Mouse (Mus musculus) frontal cortex, postnatal 36 days (tissue): ENCODE data around the gene Psen2.

Experiments used
- DNase-seq, 2 experiments: peaks; one replicate each; pipeline ENCODE4 v3.0.0; 2022; ENCODE audit warnings: low spot score in 2 of 2

Gene Psen2

DNA sequence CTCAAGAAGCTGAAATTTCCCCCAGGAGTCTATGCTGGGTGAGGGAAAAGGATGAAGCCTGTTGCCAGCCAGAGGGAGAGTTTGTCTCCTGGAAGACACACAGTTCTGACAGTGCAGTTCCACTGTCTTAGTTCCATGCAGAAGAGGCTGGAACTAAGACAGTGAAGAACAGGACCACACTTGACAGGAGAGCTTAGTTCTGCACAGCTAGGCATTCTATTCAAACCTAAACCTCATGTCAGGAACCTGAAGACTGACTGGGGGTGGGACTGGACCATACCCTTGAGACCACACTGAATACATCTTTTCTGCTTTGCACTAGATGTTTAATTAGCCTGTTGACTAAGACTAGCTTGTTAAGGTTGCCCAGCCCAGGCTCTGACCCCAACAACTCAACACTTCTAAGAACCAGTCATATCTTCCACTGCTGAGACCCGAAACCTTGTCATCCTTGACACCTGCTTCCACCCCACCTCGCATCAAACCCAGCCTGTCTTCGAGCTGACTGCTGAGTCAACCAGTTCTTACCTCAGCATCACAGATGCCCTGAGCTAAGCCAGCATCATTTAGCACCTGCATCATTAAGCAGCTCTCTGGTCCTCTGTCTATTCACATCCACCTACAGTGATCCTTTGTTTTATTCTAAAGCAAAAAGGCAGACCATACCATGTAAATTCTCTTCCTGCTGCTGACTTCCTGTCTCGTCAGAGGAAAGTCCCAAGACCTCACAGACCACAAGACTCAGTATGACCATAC is 64.1 kb downstream of the Psen2 start, which contains the start of gene Coq8a:
Gene Coq8a, minus strand, starts transcription at position 644 of the 756 bp plus-strand sequence.
- no peak for DNase-seq

DNA sequence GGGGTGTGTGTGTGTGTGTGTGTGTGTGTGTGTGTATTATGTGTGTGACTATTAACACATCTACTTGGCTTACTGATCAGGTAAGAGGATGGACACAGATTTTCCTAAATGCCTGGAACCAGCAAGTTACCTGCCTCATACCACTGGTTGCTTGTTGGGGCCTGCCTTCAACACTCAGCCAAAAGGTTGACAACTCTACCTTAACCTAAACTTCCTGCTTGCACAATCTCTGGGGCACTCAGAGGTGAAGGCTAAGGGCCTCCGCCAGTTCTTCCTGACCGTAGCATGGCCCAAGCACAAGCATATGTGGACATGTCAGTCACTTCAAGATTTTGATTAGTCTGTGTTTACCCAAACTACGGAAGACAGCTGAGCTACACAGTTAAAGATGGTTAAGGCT is 65.3 kb downstream of the Psen2 start:
- DNase-seq = no peak

DNA sequence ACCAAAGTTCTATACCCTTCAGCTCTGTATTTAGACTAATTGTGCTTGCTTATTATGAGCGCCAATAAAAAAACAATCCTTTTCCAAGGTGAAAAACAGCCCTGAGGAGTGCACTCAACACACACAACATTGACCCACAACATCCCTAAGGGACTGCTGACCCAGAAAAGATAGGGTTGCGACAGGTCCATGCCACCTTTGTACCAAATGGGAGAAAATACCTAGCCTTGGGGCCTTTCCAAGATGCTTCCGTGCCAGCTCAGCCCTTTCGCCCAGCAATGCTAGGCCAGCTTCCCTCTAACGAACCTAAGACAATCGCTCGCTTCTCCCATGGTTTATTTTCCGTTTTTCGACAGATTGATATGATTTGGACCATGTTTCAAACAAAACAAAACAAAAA is 66.7 kb downstream of the Psen2 start:
- no peak for DNase-seq

DNA sequence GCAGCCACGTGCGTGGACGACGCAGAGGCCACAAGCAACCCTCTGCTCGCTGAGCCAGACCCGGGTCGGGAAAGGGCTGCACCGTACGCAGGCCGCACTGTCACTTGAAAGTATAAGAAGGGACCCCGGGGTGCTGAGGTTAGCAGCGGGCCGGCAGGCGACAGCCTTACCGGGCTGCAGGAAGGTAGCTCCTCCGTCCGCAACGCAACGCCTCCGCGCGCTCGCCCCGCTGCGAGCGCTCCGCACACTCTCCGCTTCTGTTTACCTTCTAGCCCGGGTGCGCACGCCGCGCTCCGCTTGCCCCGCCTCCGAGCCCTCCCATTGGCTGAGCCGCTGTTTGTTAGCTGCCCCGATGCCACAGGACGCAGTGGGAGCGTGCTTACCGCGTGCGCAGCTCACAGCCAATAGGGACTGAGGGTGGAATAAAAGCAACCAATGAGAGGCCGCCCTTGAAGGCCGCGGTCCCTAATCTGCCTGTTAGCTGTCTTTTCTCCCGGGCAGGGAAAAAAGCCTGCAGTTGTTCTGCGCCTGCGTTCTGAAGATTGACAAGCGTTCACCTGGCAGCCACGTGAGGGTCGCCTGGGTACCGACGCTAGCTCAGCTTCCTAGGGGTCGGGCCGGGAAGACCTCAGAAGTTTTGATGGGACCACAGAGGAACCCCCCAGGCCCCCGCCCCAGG is 67.4 kb downstream of the Psen2 start:
- peak; percentile 96 to 99 for DNase-seq

DNA sequence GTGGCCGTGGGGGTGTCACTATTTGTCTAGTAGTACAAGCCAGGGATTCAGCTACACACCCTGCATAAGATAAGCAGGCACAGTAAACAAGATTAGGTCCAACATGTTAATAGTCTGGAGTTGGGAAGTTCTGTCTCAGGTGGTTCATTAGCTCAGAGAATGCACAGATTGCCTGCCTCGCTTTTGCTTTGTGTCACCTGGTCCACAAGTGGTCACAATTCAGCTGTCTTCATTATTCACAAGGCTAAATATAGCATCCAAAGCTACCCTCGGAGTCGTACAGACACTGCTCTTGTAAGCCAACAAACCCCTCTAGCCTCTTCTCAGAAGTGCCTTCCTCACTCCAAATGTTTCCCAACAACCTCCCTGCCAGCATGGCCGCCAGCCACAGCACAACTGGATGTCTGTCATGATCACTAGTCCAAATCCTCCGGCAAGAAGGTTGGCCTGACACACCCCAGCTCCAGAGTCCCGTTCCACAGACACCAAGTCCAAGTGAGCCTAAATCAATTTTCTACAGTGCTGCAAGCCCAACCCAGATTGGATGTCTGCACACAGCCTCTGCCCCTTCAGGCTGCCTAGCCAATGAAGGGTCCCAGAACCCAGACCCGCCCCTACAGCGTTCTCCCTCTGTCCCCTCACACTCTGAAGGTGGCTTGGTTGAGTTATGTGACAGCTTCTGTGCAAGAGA is 68.3 kb downstream of the Psen2 start:
- DNase-seq = peak in 1 of 2 experiments; percentile 36

DNA sequence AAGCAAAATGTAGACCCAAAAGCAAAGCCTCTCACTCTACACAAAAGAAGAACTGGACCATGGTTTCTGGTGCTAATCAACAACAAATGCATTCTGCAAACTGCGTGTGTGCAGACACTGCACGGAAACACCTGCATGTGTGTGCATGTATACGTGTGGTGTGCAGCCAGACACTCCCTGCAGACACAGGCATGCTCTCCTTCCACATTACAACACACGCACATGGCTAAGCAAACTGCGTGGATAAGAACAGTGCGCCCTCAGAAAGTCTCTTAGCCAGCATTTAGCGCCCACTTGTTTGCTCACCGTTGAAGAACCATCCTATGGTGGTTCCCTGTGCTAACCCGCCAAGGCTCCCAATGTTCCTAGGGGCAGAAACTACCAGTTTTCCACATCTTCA is 69.2 kb downstream of the Psen2 start:
- DNase-seq = no peak

DNA sequence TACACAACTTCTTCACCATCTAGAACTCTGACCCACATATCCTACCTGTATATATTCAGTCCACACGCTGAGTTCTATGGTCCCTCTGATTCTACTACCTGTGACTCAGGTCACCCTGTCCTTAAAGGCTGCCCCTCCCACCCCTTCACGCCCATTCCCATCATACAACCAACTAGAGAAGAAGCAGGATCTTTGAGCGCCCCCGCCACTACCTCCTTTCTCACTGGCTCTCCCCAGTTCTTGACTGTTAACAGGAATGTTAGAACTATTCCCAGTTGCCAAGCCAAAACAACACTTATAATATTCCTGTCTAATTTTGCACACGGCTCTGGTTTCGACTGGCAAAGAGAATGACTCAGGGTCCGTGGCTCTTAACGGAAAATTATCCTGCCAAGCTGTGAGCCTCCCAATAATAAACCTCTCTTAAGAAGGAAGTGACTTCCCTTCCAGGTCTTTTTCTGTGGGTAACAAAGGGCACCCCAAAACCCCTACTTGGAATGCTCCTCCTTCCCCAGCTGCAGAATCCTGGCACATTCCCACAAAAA is 69.8 kb downstream of the Psen2 start:
- DNase-seq = no peak

DNA sequence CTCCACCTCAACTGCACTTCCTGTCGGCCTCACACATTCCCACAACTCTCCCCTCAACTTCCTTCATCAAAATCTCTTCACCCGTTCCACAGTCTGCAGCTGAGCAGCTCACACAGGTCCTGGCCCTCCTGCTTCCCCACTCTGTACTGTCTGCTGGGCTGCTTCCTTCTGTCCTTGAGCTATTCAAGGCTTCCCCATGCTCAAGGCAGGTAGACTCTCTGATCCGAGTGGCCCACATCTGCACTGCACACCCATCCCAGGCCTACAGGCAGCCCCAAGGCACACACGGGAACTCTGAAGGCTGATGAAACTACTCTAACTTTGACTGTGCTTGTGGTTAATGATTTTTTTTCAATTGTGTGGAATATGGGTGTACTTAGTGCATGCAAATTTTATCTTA is 70.4 kb downstream of the Psen2 start:
- no peak for DNase-seq

DNA sequence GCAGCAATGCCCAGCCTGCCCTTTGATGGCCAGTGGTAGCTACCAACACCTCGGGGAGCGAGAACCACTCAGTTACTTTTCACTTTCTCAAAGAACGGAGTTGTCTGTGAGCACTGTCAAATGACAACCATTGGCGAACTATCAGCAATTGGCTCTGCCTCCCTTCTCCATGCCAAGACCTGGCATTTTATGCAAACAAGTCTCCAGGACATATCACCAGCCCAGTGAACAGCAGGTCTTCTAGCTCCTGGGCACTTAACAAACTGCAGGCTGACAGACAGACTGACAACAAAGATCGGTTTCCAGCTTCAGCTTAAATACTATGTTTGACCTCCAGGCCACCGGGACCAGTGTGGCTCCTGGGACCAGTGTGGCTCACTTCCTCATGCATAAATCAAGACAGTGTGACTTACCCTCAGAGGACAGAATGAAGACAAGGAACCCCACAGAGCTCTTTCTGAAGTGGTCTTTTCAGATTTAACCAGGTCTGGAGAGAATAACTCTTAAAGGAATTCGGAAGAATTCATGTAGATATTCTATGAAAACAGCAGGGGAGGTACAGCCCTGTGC is 71.5 kb downstream of the Psen2 start:
- no peak for DNase-seq

DNA sequence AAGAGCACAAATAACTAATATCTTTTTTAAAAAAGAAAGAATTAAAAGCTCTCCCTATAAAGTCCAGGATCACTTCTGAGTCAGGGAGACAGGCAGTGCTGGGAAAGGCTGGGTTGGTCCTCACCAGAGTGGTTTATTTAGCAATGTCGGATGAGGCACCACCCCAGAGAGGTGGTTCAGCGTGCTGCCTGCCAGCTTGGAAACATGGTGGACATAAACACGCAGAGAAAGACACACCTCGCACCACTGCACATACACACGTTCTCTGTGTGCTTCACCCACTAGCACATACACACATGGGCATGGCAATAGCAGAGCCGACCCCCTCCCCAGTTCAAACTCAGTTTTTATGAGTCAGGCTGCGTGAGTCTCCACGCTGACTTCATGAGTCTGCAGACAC is 72.1 kb downstream of the Psen2 start:
- DNase-seq = no peak

DNA sequence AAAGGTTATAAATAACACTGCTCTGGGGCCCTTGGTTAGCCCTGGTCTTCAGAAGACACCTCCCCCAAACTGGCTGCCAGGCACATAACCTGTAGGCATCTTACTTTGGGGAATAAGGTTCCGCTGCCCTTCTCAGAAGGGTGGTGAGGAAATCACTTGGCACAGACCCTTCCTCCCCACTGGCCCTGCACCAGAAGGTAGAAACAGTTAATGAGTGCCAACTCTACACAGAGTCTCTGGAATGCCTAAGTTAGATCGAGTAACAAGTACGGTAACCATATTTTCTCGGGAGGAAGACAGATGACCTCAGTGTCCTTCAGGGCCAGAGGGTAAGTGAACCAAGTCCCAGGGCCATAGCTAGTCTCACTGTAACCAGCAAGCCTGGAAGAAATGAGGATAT is 74.3 kb downstream of the Psen2 start:
- no peak for DNase-seq

DNA sequence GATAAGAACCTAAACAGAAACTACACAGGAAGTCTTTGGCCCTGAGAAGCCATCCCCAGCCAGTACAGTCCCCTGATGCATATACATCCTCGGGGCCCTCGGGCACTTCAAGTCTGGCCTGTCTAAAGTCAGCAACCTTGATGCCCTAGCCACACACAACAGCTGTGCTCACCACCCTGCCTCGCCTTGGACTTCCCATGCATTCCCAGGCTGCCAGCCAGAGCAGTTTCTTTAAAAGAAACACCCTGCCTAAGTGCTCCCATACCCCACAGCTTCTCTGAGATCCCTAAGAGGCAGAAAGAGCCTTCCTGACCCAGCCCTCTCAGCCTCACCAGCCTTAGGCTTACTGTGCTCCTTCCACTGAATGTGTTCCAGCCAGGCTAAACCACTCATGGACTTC is 76.9 kb downstream of the Psen2 start:
- DNase-seq = no peak

DNA sequence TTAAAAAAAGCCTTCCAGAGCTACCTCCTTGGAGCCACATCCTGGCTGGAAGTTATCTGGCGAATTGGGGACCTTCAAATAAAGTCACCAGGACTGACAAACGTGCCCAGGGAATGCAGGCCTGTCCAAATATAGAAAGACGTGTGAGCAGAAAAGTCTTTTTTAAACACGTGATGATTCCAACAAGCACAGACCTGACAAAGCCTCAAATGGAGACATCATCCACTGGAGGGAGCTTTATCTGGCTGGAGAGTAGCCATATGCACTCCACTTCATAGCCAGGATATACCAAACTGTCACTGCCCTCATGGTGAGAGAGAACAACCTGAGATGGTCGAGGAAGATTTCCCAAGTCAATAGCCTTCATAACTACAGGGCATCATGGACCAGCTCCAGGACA is 77.4 kb downstream of the Psen2 start:
- no peak for DNase-seq

DNA sequence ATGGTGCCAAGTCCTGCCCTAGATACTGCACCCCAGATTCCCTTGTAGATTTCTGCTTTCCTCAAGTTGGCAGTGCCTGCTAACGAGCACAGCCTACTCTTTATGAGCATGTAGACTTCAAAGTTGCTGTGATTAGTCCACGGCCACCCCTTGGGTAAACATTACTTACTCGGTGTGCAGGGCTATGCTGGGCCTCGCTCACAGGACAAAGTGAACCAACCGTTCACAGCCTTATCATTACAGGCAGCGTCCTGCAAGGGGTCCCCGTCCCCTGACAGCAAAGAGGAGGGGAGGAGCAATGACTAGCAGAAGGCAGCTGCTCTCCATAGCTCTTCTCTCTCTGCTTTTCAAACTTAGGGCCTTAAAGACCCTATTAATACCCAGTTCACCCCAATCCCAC is 78.5 kb downstream of the Psen2 start:
- DNase-seq = no peak

DNA sequence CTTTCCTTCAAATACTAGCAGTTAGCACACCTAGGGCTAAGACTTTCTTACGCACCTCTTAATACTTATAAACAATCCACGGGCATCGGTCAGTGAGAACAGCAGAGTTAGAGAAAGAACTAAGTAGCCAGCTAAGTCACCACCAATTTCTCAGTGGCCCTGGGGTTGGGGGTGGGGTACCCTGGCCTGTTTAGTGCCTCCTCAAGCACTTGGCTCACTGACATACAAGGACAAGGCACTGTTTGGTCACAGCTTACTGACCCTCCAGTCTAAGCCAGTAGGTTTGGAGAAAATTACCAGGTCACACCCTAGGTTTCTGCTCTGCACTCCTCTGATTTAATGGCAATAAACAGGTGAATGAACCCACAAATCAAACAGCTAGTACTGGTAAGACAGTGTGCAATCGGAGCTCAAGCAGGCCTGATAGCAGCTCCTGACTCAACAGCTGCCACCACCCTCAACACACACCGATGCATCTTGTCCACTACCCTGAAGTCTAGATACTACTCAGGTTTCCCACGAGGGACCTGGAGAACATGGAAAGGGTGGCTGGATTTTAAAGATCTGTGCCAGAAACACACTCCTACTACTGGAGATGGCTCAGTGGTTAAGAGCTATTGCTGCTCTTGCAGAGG is 79.6 kb downstream of the Psen2 start:
- no peak for DNase-seq

DNA sequence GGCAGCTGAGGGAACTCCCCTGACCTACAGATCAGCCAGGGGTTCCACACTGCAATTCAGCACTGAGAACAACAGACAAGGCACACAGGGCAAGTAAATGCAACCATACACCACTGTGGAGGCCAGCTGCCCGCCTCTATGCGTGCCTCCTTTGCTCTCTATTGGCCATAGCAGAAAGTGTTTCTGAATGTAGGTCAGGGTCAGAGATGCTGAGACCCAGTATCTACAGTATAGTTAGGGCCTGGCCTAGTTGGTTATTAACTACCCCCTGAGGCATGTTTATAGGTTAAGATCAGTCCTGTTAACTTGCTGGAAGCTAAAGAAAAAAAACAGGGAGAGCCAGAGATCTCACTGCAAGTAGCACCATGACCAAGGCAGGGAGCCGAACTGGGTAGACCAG is 80.5 kb downstream of the Psen2 start:
- DNase-seq = no peak

DNA sequence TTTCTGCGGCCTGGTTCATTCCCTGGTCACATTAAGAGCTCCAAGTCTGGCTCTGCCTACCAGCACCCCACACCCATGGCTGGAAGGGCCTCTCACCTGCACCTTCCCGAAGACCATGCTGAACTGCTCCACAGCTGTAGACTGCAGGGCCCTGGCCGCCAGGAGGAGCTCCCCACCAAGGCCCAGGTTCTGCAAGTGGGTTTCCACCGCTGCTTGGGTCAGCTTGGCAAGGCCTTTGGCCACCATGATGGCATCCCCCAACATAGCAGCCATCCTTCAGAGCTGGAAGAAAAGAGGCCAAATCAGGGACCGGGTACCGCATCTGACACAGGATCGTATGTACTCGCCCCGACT is 81.3 kb downstream of the Psen2 start:
- no peak for DNase-seq

DNA sequence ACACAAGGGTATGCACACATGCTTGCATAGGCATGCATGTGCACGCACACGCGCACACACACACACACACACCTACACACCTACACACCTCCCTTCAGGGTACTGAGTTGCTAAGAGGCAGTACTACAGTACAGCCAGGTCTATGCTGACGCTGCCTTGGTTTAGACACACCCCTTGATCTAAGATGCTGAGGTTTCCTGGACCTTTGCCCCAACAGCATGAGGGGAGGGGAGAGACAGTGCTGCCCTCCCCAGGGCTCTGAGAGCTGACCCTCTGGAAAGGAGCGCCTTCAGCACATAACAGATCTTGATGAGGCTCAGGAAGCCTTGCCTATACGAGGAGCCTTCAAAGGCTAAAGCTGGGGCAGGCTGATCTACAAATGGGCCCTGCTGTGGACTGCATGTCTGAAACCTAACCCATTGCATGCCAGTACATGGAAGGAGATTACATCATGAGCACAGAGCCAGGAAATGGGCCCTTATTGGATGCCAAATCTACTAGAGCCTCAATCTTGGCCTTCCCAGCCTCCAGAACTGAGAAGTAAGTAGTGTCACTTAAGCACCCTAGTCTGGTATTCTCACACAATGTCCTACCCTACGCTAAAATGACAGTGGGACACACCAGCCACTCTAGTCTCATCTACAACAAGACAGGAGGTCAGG is 81.8 kb downstream of the Psen2 start:
- DNase-seq = no peak

DNA sequence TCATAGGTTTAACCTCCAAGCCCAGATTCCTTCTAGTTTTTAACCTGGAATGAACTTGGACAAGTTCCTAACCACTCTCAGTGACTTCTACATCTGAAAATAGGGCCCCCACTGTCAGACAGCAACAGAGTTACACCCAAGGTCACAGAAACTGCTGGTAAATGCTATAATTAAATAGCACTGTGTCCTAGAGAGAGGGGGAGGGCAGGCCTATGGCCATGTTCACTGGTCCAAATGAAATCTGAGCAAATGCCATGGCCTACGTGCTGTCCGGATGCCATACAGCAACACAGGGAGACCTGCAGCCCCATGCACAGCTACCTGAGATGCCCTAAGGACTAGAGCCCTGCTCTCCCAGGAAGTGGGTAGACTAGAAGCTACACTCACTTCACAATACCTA is 83.4 kb downstream of the Psen2 start:
- no peak for DNase-seq

DNA sequence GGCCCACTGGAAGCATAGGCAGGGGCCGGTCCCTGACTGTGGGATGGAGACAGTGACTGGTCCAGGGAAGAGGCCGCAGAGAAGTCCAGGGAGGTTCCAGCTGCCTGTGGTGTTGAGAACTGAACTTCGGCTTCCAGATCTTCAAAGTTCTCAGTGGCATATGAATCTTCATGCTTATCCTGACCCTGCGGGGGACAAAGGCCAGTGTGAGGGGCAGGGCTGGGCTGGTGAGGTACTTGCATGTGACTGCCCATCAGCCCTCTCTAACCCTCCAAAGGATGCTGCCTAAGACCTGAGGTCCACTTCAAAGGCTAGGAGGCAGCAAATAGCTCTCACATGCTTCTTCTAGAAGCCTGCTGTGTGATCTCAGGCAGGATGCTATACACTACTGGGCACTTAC is 84.1 kb downstream of the Psen2 start:
- DNase-seq = no peak

DNA sequence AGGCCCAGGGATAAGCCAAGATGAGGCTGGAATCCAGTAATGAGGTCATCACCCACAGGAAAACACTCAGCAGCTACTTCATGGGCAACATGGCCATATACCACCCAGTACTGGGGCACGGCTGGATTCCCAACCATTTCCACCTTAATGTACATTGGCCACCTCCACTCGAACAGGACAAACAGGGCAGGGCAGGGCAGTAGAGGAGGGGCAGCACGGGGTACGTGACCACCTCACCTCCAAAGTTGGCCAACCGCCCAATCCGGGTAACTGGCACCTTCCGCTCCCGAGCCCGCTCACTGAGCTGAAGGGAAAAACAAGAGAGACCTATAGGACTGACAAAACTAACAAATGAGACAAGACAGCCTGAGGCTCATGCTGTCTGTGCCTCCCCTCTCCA is 84.9 kb downstream of the Psen2 start:
- DNase-seq = no peak
